Mouse (Mus musculus): ENCODE results near the gene Zhx3. TPM values are rescaled to one million over a fixed set of nuclear protein-coding genes. Genes with fewer than 3 reads are reported as not detected.

The Zhx3 gene
- polyA plus RNA-seq (2015; fragmentation: Nextera tagmentation; extraction: Ambion mirVana), result 13.9 and 14.5 TPM in 2 replicates

GRCm38 (mm10) chr2:160872890-160873382, at the start of gene Zhx3:
TSS of gene Zhx3 (minus strand) at chr2:160872998.
- H3K9ac ChIP-seq, result peak within 1 kb of the TSS; percentile 98
- peaks cover 20% of the 10 kb centered on the region for H3K4me1 ChIP-seq
- H3K36me3 ChIP-seq, result no peaks in the 10 kb centered on the region
- under 1% methylated on average over 37 of the region's 48 CpGs for WGBS
- H3K27ac ChIP-seq, result peak within 1 kb of the TSS; percentile 98
- no peaks in the 10 kb centered on the region for H3K27me3 ChIP-seq
- ATAC-seq (replicated peaks; ENCODE audit: low FRiP score), result peak; percentile 97
- H3K9me3 ChIP-seq (replicated peaks), result no peaks in the 10 kb centered on the region
- H3K4me3 ChIP-seq (replicated peaks), result peak within 1 kb of the TSS; percentile 95
- peak within 1 kb of the TSS; percentile 83 for H3K4me2 ChIP-seq

DNA sequence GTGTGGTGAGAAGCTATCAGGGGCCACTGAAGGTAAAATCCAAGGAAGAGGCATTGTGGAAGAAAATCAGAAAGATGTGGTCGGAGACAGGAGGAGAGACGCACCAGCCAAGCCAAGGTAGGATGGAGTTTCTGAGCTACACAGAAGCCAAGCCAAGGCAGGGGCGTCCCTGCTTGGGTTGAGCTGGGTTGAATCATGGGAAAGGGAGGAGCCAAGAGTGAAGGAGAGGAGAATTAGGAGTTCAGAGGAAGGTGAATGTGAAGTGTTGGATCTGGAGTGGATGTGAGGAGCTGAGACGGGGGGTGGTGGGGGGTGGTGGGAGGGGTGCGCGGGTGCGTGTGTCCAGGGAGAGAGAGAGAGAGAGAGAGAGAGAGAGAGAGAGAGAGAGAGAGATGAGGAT, 48.5 kb upstream of the Zhx3 start:
- no peak for ATAC-seq (replicated peaks; ENCODE audit: low FRiP score)
- Histone ChIP-seq H3K27me3 (no peaks in the 10 kb centered on the region; the same call in 1 of the 2 replicates), H3K9ac (no peak overlapping the region), H3K27ac (no peak overlapping the region), H3K4me3 (replicated peaks) (no peak overlapping the region), H3K4me1 (0 out of 2 replicates have a peak, but pooled peaks cover 4% of the 10 kb centered on the region), H3K4me2 (no peak overlapping the region), H3K36me3 (no peaks in the 10 kb centered on the region), H3K9me3 (replicated peaks) (no peaks in the 10 kb centered on the region)
- WGBS, result 68% methylated on average over 6 of the region's 7 CpGs

DNA sequence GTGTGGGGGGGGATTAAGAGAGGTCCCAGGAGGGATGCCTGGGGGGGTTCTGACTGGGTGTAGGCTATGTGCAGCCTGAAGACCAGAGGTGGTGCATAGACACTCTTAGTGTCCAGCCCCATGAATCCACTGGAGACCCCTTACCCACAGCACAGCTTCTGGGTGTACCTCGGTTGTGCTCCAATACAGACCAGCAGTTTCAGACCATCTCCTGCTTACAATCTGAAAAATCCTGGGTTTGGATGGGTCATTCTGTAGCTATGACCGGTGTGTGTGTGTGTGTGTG, 46.1 kb upstream of the Zhx3 start:
- peaks cover 11% of the 10 kb centered on the region; the same call in 1 of the 2 replicates for H3K4me1 ChIP-seq
- no peaks in the 10 kb centered on the region for H3K36me3 ChIP-seq
- no peak overlapping the region for H3K9ac ChIP-seq
- no peak overlapping the region for H3K4me3 ChIP-seq (replicated peaks)
- no peak overlapping the region for H3K4me2 ChIP-seq
- peaks cover 11% of the 10 kb centered on the region; the same call in 1 of the 2 replicates for H3K27me3 ChIP-seq
- no peak overlapping the region for H3K27ac ChIP-seq
- H3K9me3 ChIP-seq (replicated peaks), result no peaks in the 10 kb centered on the region
- ATAC-seq (replicated peaks; ENCODE audit: low FRiP score), result no peak
- WGBS, result 89% methylated on average over 2 of the region's 2 CpGs

GRCm38 (mm10) chr2:160918154-160918929, 45.5 kb upstream of the Zhx3 start:
- no peak overlapping the region for H3K27ac ChIP-seq
- ATAC-seq (replicated peaks; ENCODE audit: low FRiP score), result no peak
- no peaks in the 10 kb centered on the region for H3K9me3 ChIP-seq (replicated peaks)
- WGBS, result 73% methylated on average over 8 of the region's 8 CpGs
- no peak overlapping the region for H3K4me3 ChIP-seq (replicated peaks)
- no peak overlapping the region for H3K9ac ChIP-seq
- no peaks in the 10 kb centered on the region for H3K36me3 ChIP-seq
- peaks cover 14% of the 10 kb centered on the region for H3K27me3 ChIP-seq
- H3K4me1 ChIP-seq, result peaks cover 11% of the 10 kb centered on the region; the same call in 1 of the 2 replicates
- no peak overlapping the region for H3K4me2 ChIP-seq

DNA sequence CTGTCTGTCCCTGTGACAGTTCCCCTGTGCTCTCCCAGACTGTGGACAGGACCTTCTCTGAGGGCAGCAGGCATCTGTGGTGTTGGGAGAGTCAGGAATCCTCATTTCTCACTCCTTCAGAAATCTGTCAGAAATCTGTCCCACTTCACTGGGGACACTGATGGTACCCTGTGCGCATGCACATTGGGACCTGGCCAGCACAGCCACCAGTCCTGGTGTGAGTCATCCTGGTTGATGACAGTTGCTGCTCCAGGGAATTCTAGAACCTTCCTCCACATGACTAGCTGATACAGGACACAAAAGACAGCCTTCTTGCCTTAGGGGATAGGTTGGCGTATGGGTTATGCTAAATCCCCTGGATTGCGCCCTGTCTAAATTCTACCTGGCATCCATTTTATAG, 44.5 kb upstream of the Zhx3 start:
- Histone ChIP-seq H3K4me2 (no peak overlapping the region), H3K4me1 (peaks cover 13% of the 10 kb centered on the region), H3K9me3 (replicated peaks) (no peaks in the 10 kb centered on the region), H3K36me3 (no peaks in the 10 kb centered on the region), H3K27me3 (peaks cover 24% of the 10 kb centered on the region), H3K9ac (no peak overlapping the region), H3K4me3 (replicated peaks) (no peak overlapping the region), H3K27ac (no peak overlapping the region)
- no peak for ATAC-seq (replicated peaks; ENCODE audit: low FRiP score)
- WGBS, result 92% methylated on average over 3 of the region's 3 CpGs

DNA sequence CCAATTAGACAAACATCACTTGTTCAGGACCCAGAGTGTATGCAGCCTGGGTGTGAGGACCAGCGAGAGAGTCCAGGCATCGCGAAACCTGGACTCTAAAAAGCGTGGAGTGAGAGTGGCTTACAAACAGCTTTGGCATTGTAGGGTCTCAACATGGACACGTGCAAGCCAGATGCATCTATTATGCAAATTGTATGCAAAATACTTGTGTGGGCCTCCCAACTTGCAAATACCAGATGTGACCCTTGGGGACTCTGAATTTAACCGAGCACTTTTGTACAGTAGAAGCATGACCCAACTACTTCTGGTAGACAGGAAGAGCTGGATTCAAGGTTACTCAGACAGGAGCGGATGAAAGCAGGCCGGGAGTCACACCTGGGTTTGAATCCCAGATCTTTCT, 43.9 kb upstream of the Zhx3 start:
- no peaks in the 10 kb centered on the region for H3K9me3 ChIP-seq (replicated peaks)
- ATAC-seq (replicated peaks; ENCODE audit: low FRiP score), result no peak
- no peak overlapping the region for H3K4me3 ChIP-seq (replicated peaks)
- H3K4me1 ChIP-seq, result peaks cover 19% of the 10 kb centered on the region
- no peak overlapping the region for H3K27ac ChIP-seq
- peaks cover 30% of the 10 kb centered on the region for H3K27me3 ChIP-seq
- H3K9ac ChIP-seq, result no peak overlapping the region
- no peaks in the 10 kb centered on the region for H3K36me3 ChIP-seq
- no peak overlapping the region for H3K4me2 ChIP-seq
- WGBS, result 81% methylated on average over 8 of the region's 8 CpGs

GRCm38 (mm10) chr2:160915821-160916610, 43.2 kb upstream of the Zhx3 start:
- ATAC-seq (replicated peaks; ENCODE audit: low FRiP score), result no peak
- no peaks in the 10 kb centered on the region for H3K36me3 ChIP-seq
- 72% methylated on average over 13 of the region's 13 CpGs for WGBS
- H3K4me1 ChIP-seq, result peaks cover 25% of the 10 kb centered on the region
- no peak overlapping the region for H3K27ac ChIP-seq
- H3K4me3 ChIP-seq (replicated peaks), result no peak overlapping the region
- no peak overlapping the region for H3K4me2 ChIP-seq
- no peaks in the 10 kb centered on the region for H3K9me3 ChIP-seq (replicated peaks)
- peaks cover 37% of the 10 kb centered on the region for H3K27me3 ChIP-seq
- H3K9ac ChIP-seq, result no peak overlapping the region

GRCm38 (mm10) chr2:160914656-160915055, 41.9 kb upstream of the Zhx3 start:
- peaks cover 50% of the 10 kb centered on the region for H3K27me3 ChIP-seq
- H3K4me1 ChIP-seq, result peaks cover 21% of the 10 kb centered on the region
- H3K9me3 ChIP-seq (replicated peaks), result no peaks in the 10 kb centered on the region
- H3K4me2 ChIP-seq, result no peak overlapping the region
- H3K9ac ChIP-seq, result no peak overlapping the region
- no peak overlapping the region for H3K27ac ChIP-seq
- no peak for ATAC-seq (replicated peaks; ENCODE audit: low FRiP score)
- 82% methylated on average over 9 of the region's 9 CpGs for WGBS
- no peaks in the 10 kb centered on the region for H3K36me3 ChIP-seq
- no peak overlapping the region for H3K4me3 ChIP-seq (replicated peaks)

- no peaks in the 10 kb centered on the region for H3K9me3 ChIP-seq (replicated peaks)
- H3K4me2 ChIP-seq, result peak within 1 kb of the TSS; percentile 92
- peak within 1 kb of the TSS; percentile 50 for H3K9ac ChIP-seq
- peaks cover 21% of the 10 kb centered on the region for H3K4me1 ChIP-seq
- no peaks in the 10 kb centered on the region for H3K36me3 ChIP-seq
- peak within 1 kb of the TSS; percentile 58 for H3K4me3 ChIP-seq (replicated peaks)
- ATAC-seq (replicated peaks; ENCODE audit: low FRiP score), result peak; percentile 83
- under 1% methylated on average over 46 of the region's 46 CpGs for WGBS
- no peak within 1 kb of the TSS for H3K27ac ChIP-seq
- H3K27me3 ChIP-seq, result peaks cover 53% of the 10 kb centered on the region
Measured at GRCm38 (mm10) chr2:160912231-160912671, 39.5 kb upstream of the Zhx3 start, which contains the start of gene Emilin3. TSS of gene Emilin3 (minus strand) at chr2:160912328.

DNA sequence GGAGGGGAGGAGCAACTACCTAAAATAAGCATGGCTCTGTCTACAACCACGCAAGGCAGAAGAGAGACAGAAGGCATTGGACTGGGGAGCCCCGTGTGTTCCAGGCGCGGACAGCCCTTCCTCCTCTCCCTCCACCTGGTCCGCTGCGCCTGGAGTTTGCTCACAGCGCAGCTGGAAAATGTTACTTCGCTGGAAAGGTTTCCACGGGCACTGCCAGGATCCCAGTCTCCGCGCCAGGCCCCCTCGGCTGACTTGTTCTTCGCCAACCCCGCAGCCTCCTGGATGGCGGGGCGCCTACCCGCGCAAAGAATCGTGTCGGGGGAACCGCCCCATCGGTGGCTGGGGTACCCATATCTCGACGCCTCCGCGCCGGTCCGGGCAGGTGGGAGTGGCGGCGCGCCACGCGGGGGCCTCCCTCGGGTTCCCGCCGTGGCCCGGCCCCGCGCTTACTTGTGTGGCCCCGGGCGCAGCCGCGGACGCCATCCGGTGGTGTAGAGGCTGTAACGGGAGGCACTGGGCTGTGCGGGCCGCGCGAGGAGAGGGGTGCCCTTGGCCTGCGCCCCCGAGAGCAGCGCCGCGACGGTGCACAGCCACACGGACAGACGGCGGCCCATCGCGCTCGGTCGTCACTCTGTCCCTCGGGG, 38.9 kb upstream of the Zhx3 start:
- H3K9me3 ChIP-seq (replicated peaks), result no peaks in the 10 kb centered on the region
- WGBS, result 1% methylated on average over 56 of the region's 64 CpGs
- 0 out of 2 replicates have a peak, but pooled peaks cover under 1% of the 10 kb centered on the region for H3K36me3 ChIP-seq
- H3K4me1 ChIP-seq, result peaks cover 21% of the 10 kb centered on the region
- peaks cover 53% of the 10 kb centered on the region for H3K27me3 ChIP-seq
- no peak overlapping the region for H3K27ac ChIP-seq
- H3K9ac ChIP-seq, result peak overlapping the region; percentile 50
- H3K4me3 ChIP-seq (replicated peaks), result peak overlapping the region; percentile 58
- peak; percentile 77 for ATAC-seq (replicated peaks; ENCODE audit: low FRiP score)
- H3K4me2 ChIP-seq, result peak overlapping the region; percentile 92

- Histone ChIP-seq H3K9ac (no peak overlapping the region), H3K4me2 (no peak overlapping the region), H3K4me3 (replicated peaks) (no peak overlapping the region), H3K9me3 (replicated peaks) (no peaks in the 10 kb centered on the region), H3K27me3 (peaks cover 53% of the 10 kb centered on the region), H3K4me1 (peaks cover 21% of the 10 kb centered on the region), H3K27ac (no peak overlapping the region), H3K36me3 (0 out of 2 replicates have a peak, but pooled peaks cover 5% of the 10 kb centered on the region)
- WGBS, result 86% methylated on average over 5 of the region's 5 CpGs
- ATAC-seq (replicated peaks; ENCODE audit: low FRiP score), result no peak
Measured at GRCm38 (mm10) chr2:160910633-160911032, 37.8 kb upstream of the Zhx3 start.

Measured in kidney, embryonic 15.5 days (tissue).